Mouse (Mus musculus) testis, adult 10 weeks (tissue): Measurements from ENCODE around the gene Gm14444. TPM values are rescaled to one million over a fixed set of nuclear protein-coding genes. Genes with fewer than 3 reads are reported as not detected.

Experiments
- polyA plus RNA-seq: library from polyadenylated mRNA; stranded (reverse); fragments of 350-450 nt; fragmentation: Illumina TruSeq; extraction: RNeasy Lipid Tissue Mini Kit (QIAGEN cat#74804); gene quantifications from one replicate; pipeline ENCODE4 v1.2.3, GENCODE M21; 2014; ENCODE audit warnings: low read depth, low replicate concordance

The Gm14444 gene
- polyA plus RNA-seq = 1.4 TPM

DNA sequence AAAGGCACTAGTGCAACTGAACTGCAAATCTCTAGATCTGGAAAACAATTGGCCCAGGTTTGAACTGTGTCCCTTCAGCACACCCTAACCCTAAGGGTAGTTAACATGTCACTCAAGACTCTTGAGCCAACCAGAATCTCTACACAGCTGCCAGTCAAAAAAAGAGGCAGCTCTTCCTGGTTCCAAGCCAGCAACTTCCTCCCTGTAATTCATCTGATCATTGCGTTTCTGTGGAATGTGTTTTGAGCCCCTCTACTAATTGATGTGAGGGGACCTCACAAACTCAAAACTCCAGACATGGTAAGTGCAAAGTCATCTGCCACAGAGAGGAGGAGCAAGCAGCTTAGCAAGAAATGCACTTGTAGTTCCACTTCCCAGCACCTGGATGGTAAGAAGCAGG lies at the start of gene Gm14444:
Gene Gm14444 (plus strand): TSS at position 220 of the 400 bp plus-strand sequence.

DNA sequence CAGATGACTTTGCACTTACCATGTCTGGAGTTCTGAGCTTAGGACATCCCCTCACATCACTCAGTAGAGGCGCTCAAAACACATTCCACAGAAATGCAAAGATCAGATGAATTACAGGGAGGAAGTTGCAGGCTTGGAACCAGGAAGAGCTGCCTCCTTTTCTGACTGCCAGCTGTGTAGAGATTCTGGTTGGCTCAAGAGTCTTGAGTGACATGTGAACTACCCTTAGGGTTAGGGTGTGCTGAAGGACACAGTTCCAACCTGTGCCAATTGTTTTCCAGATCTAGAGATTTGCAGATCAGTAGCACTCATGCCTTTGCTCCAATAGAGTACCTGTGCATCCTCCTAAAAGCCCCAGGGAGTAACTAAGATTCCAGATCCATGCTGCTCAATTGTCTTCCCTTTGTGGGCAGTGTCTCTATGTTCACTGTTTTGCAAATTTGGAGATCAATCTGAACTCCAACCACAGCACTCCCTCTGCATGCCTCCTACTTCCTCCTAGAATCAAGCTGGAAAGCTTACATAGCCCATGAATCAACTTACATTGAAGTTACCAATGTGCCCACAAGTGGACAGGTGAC lies 57.7 kb downstream of the Gm14444 start, which contains the start of gene Gm14393:
Gene Gm14393 (minus strand): TSS at position 101 of the 581 bp plus-strand sequence.

Other genes starting within 250 kb of the Gm14444 start
- gene Edn3, start 249.6 kb upstream of the Gm14444 start, polyA plus RNA-seq = 0.28 TPM
- 1.0 TPM for gene Gm14393, start 57.5 kb downstream of the Gm14444 start, polyA plus RNA-seq
- 6.3 TPM for gene Gm14399, start 131.8 kb downstream of the Gm14444 start, polyA plus RNA-seq
- gene Gm14443, start 165.6 kb downstream of the Gm14444 start, polyA plus RNA-seq = 2.4 TPM
- 5.3 TPM for gene Gm14391, start 196.7 kb downstream of the Gm14444 start, polyA plus RNA-seq